Mouse (Mus musculus): Measurements from ENCODE around the gene Dll1. TPM values are rescaled to one million over a fixed set of nuclear protein-coding genes. Genes with fewer than 3 reads are reported as not detected.

The Dll1 gene
- polyA plus RNA-seq, 1 experiment from 2014 or later = 24.6 TPM

GRCm38 (mm10) chr17:15325976-15326842 lies 50.5 kb downstream of the Dll1 start:
- Histone ChIP-seq H3K36me3 (ENCODE audit: control insufficient read depth, insufficient read depth, low read length) (no peaks in the 10 kb centered on the region), H3K4me2 (replicated peaks; ENCODE audit: low read depth, low read length) (no peak overlapping the region), H3K4me1 (ENCODE audit: control insufficient read depth, insufficient read depth, low read length) (peaks cover 11% of the 10 kb centered on the region; the same call in 1 of the 2 replicates), H3K9ac (ENCODE audit: low read depth, low read length) (no peak overlapping the region), H3K27ac (ENCODE audit: low read depth, low read length) (no peak overlapping the region), H3K27me3 (ENCODE audit: control insufficient read depth, insufficient read depth, low read length) (no peaks in the 10 kb centered on the region), H3K9me3 (ENCODE audit: control insufficient read depth, low read length) (no peaks in the 10 kb centered on the region), H3K4me3 (ENCODE audit: low read length) (no peak overlapping the region)
- ATAC-seq (ENCODE audit: low FRiP score, low TSS enrichment) = no peak
- WGBS = 79% methylated on average over 10 of the region's 10 CpGs

GRCm38 (mm10) chr17:15323191-15323834 lies 53.4 kb downstream of the Dll1 start:
- 52% methylated on average over 9 of the region's 9 CpGs for WGBS
- no peak overlapping the region for H3K9ac ChIP-seq (ENCODE audit: low read depth, low read length)
- no peak overlapping the region for H3K27ac ChIP-seq (ENCODE audit: low read depth, low read length)
- peaks cover 11% of the 10 kb centered on the region; the same call in 1 of the 2 replicates for H3K4me1 ChIP-seq (ENCODE audit: control insufficient read depth, insufficient read depth, low read length)
- no peaks in the 10 kb centered on the region for H3K36me3 ChIP-seq (ENCODE audit: control insufficient read depth, insufficient read depth, low read length)
- ATAC-seq (ENCODE audit: low FRiP score, low TSS enrichment) = peak; percentile 83
- no peaks in the 10 kb centered on the region for H3K9me3 ChIP-seq (ENCODE audit: control insufficient read depth, low read length)
- no peaks in the 10 kb centered on the region for H3K27me3 ChIP-seq (ENCODE audit: control insufficient read depth, insufficient read depth, low read length)
- no peak overlapping the region for H3K4me2 ChIP-seq (replicated peaks; ENCODE audit: low read depth, low read length)
- H3K4me3 ChIP-seq (ENCODE audit: low read length) = no peak overlapping the region

Other genes starting within 250 kb of the Dll1 start
- 18.8 and 29.4 TPM in 2 replicates for gene Fam120b, start 19.3 kb upstream of the Dll1 start, polyA plus RNA-seq (2014; fragmentation: Nextera tagmentation; extraction: Ambion mirVana)
- gene Psmb1, start 122.9 kb upstream of the Dll1 start, polyA plus RNA-seq (2014; fragmentation: Nextera tagmentation; extraction: Ambion mirVana) = 298 and 368 TPM in 2 replicates
- 64.8 and 67.8 TPM in 2 replicates for gene Tbp, start 123.0 kb upstream of the Dll1 start, polyA plus RNA-seq (2014; fragmentation: Nextera tagmentation; extraction: Ambion mirVana)
- 54.2 and 54.5 TPM in 2 replicates for gene Pdcd2, start 150.4 kb upstream of the Dll1 start, polyA plus RNA-seq (2014; fragmentation: Nextera tagmentation; extraction: Ambion mirVana)
- gene Prdm9, start 187.5 kb upstream of the Dll1 start, polyA plus RNA-seq (2014; fragmentation: Nextera tagmentation; extraction: Ambion mirVana) = 1.6 TPM in 2 replicates